Mouse (Mus musculus) T-helper 17 cell (primary cell): ENCODE results near the gene Spata7.

Experiments used
- in situ Hi-C, 2 experiments: fragments of 300-600 bp; cut with MboI, MseI; formaldehyde crosslinking; loops; 1 replicate in 1 of 2; 2 replicates in 1 of 2; pipeline ENCODE4 v1.15.1; 2025; ENCODE audit warnings: high pct_unique_total_duplicates in 2 of 2

Gene Spata7

GRCm38 (mm10) chr12:98669864-98670263, 41.9 kb downstream of the Spata7 start:
- in situ Hi-C loops, result loop anchor here in 1 of 2 experiments (10.0 kb wide), 1 partner anchor 45 kb away; the partner anchor contains the start of gene Spata7

DNA sequence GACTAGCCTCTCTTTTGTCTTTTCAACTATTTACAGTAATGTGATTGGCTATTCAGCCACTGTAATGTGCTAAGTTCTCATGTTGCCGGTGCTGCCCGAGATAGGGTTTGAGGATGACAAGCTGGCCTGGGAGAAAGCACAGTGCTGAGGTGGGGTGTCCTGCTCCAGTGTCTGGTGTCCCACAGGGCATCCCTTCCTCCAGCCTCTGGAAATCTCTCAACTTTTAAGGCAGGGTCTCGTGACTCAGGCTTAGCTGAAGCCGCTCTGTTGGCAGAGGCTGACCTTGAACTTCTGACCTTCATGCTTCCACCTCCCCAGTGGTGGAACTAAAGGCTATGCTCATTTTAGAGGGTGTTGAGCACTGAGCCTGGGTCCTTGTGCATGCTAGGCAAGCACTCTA, 42.5 kb downstream of the Spata7 start:
- in situ Hi-C loops, result loop anchor here in 1 of 2 experiments (10.0 kb wide), 1 partner anchor 46 kb away; the partner anchor contains the start of gene Spata7

GRCm38 (mm10) chr12:98673879-98674278, 45.9 kb downstream of the Spata7 start:
- in situ Hi-C loops, result loop anchor here in 1 of 2 experiments (10.0 kb wide), 1 partner anchor 49 kb away; the partner anchor contains the start of gene Spata7

DNA sequence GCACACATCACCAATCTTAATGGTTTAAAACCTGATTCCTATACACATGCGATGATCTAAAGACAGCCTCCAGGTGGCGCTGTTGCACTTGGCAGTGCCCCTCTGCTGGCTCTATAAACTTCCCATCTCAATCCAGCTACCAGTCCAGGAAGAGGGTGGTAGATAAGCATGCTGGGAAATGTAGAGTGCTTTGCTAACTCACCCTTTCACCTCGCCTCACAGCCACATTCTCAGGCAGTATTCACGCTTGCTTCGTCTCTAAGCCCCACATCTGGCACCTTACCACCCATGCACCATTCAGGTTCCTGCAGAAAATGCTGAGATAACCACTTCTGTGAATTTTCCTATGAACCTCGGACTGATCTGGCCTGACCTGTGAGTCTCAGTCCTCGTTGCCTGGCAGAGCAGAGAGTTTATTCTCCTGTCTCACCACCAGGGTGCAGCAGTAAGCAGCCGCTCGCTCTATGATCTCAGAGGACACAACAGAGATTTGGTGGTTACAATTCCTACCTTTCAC, 46.7 kb downstream of the Spata7 start:
- in situ Hi-C loops, result loop anchor here in 1 of 2 experiments (10.0 kb wide), 1 partner anchor 50 kb away; the partner anchor contains the start of gene Spata7

DNA sequence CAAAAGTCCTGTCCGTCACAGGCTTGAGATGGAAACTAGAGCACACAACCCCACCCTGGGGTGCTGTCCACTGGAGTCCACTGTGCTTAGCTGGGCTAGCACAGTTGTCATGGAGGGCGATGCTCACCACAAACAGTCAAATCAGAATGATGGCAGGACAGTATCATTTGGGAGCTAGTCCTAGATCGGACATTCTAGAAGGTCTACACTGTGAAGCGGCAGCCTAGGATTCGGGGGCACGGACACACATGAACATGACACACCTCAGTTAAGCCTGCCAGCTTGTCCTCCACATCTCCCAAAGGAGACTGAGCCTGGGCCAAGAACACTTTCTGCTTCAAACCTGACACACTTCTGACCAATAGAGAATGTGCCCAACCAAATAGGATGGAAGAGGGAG, 48.9 kb downstream of the Spata7 start:
- in situ Hi-C loops, result loop anchor here in 1 of 2 experiments (10.0 kb wide), 1 partner anchor 52 kb away; the partner anchor contains the start of gene Spata7

DNA sequence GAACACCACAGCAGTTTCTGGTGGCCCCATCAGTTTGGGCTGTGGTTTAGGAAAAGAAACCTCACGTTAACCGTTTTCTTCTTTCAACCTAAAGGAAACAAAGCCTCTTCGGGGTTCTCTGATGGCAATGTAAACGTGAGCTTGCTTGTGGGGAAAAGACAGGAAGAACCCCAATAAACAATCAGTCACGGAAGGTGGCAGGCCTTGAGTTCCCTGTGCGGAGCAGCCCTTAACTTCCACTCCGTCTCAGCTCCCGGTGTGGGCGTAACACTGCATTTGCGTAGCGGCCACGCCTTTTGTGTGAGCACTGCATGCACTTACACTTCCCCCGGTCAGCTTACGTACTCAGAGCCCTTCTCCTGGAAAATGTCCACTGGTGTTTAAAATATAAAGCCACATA, 49.4 kb downstream of the Spata7 start:
- in situ Hi-C loops, result loop anchor here in 1 of 2 experiments (10.0 kb wide), 1 partner anchor 53 kb away; the partner anchor contains the start of gene Spata7

- in situ Hi-C loops, result loop anchor here in 1 of 2 experiments (10.0 kb wide), 1 partner anchor 55 kb away; the partner anchor contains the start of gene Spata7
Observed at GRCm38 (mm10) chr12:98679906-98680305, 51.9 kb downstream of the Spata7 start.

DNA sequence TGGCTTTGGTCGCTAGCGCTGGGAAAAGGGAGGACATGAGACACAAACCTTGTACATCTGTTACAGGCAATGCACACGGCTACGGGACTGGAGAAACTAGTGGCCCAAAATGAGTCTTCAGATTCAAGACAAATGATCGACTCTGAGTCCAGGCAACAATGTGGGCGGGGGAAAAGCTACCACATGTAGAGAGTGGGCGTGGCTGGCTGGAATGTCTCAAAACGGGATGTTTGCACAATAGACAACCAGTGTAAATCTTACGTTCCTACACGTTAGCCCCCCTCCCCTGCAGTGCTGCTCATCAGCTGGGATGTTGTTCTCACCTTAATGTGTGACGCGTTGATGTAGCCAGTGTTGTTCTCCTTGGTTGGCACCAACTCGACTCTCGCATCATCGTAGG, 54.2 kb downstream of the Spata7 start:
- in situ Hi-C loops, result no loop called here

GRCm38 (mm10) chr12:98683171-98683570, 55.2 kb downstream of the Spata7 start:
- in situ Hi-C loops, result no loop called here

GRCm38 (mm10) chr12:98683574-98683973, 55.6 kb downstream of the Spata7 start:
- in situ Hi-C loops, result no loop called here

DNA sequence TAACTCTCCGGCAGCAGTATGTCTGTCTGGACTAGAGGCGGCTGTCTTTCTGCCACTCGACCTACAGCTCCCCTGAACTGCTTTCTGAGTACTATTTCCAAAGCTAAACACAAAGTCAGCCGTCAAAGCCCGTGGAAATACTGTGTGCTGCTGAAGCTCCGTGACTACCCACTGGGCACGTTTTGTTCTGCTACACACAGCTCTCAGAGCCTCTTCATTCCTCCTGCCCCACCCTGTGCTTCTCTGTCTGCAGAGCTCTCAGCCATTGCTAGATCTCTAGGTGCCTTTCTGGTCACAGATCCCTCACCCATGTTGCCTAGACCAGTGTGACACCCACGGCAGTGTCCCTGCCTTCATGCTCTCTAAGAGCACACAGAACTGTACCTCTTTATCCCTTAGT, 62.3 kb downstream of the Spata7 start:
- in situ Hi-C loops, result loop anchor here in 1 of 2 experiments (5.0 kb wide), 1 partner anchor 48 kb away; no protein-coding TSS in a partner anchor

DNA sequence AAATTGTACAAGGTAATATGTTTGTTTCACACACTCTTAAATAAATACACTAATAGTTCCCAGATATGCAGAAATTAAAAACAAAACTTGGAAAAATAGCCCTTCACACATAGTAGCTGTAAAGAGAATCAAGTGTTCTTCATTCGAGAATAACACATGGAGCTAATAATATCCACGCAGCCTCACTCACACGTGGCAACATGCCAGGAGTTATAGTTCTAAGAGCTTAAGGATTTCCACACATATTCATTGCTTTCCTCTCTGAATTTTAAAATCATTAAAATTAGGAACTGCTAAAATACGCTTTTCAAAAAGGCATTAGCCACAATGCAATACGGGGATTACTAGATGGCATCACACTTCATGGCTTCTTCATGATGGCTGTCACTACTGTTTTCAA, 69.2 kb downstream of the Spata7 start:
- in situ Hi-C loops, result no loop called here

- in situ Hi-C loops, result no loop called here
Observed at GRCm38 (mm10) chr12:98701564-98701963, 73.6 kb downstream of the Spata7 start.

- in situ Hi-C loops, result no loop called here
Observed at GRCm38 (mm10) chr12:98703554-98703953, 75.6 kb downstream of the Spata7 start.

DNA sequence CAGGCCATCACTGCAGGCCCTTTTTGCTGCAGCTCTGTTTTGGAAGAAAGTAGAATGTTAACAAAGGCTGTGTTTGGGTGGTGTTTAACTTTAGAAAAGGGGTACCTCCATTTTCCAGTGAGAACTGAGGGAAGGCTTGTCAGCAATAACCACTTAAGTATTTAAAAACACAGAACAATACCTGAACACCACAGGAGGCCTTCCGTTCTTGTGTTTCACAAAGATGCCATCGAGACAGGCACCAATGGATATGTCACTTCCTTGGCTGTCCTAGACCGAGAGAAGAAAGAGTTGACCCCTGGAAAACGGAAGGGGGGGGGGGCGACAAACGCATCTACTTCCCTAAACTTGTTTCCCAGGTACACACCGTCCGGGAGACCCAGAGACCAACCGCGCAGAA, 76.0 kb downstream of the Spata7 start:
- in situ Hi-C loops, result no loop called here

DNA sequence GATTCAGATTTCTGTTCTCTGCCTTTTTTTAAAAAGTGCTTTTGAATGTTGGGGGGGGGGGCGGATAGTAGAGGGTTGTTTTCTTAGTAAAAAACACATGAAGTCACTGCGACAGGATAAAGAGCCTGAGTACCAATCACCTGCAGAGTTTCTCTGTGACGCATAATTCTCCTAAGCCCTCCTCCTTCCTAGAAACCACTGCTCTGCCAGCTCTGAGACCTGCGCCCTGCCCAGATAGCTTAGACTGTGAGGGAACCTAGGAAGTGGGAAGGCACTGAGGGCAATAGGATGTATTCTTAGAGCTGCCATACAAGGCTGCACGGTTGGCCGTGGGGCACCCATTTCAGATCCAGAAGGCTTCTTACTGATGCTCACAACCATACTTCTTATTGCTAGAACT, 84.9 kb downstream of the Spata7 start:
- in situ Hi-C loops, result no loop called here

DNA sequence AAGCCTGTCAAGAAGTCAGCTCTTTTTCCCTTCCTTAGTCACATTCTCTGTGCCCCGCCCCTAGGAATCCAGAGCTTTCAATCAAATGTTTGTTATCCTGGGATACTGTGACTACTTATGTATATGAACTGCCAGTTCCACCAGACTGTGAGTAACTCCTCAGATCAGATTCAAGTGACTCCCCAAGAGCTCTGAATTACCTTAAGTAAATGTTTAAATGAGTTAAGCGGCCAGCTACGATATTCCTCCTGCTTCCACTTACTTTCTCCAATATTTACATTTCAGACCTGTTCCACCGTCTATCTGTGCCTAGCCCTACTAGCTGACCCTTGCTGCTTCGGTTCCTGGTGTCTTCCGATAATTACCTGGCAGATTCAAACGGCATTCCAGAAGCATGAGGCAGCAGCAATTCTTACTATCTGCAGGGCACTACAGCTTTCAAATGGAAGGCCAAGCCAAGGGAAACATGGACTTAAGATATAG, 85.7 kb downstream of the Spata7 start:
- in situ Hi-C loops, result no loop called here

GRCm38 (mm10) chr12:98714757-98715156, 86.8 kb downstream of the Spata7 start:
- in situ Hi-C loops, result no loop called here

- in situ Hi-C loops, result no loop called here
Observed at GRCm38 (mm10) chr12:98716142-98716541, 88.2 kb downstream of the Spata7 start.
